Mouse (Mus musculus): ENCODE data around the gene Runx1.

GRCm38 (mm10) chr16:92674121-92674816 is 151.7 kb downstream of the Runx1 start:
- TF ChIP-seq POLR2A (IDR thresholded peaks at IDR 0.05; ENCODE audit: control insufficient read depth, extremely low read depth, insufficient read depth, low read length, poor library complexity) (no peak), CTCF (IDR thresholded peaks at IDR 0.05; ENCODE audit: borderline replicate concordance, control insufficient read depth, extremely low read depth, insufficient read depth, low read length, poor library complexity) (no peak)
